Mouse (Mus musculus): Measurements from ENCODE around the gene Tnnc2.

DNA sequence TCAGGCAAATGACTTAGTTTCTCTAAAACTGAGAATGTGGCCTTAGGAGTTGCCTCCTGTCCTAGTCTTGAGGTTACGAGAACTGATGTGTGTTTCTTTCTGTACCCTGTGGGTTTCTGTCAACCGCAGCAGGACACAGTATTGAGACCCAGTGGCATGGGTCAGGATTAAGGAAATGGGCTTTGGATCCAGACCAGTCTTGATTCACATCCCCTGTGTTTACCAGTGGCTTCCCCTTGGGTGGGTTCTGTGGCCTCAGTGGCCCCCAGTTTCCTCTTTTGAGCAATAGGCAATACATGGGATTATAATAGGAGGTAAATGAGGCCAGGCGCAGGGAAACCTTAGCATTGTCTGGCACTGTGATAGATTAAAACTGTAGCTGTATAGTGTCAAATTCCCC, 7.3 kb upstream of the Tnnc2 start:
- no peak for TF ChIP-seq POLR2A (IDR thresholded peaks at IDR 0.05; ENCODE audit: borderline replicate concordance, control insufficient read depth, low read depth, low read length)
- no peak for TF ChIP-seq CTCF (IDR thresholded peaks at IDR 0.05; ENCODE audit: control insufficient read depth, insufficient read depth, low read length)
